Mouse (Mus musculus) cerebellum, postnatal 4 days (tissue): ENCODE measurements around the gene Anks6.
"Not testable (repeated sequence)": the region's sequence is repeated elsewhere in the genome, so short reads cannot be mapped to it uniquely, and the experiment has no call there.

ENCODE experiments used
- DNase-seq, 2 experiments: peaks; one replicate each; pipeline ENCODE4 v3.0.0; 2022; ENCODE audit warnings: low spot score in 2 of 2, mixed read lengths in 1 of 2

Anks6 gene

GRCm38 (mm10) chr4:47056791-47057509 lies at the start of gene Anks6:
TSS of gene Anks6 (minus strand) at chr4:47057427.
- peak; percentile 52 to 82 for DNase-seq

- no peak for DNase-seq
Observed at GRCm38 (mm10) chr4:47103561-47103960, 46.3 kb upstream of the Anks6 start.

- no peak for DNase-seq
Observed at GRCm38 (mm10) chr4:47093647-47094046, 36.4 kb upstream of the Anks6 start.

DNA sequence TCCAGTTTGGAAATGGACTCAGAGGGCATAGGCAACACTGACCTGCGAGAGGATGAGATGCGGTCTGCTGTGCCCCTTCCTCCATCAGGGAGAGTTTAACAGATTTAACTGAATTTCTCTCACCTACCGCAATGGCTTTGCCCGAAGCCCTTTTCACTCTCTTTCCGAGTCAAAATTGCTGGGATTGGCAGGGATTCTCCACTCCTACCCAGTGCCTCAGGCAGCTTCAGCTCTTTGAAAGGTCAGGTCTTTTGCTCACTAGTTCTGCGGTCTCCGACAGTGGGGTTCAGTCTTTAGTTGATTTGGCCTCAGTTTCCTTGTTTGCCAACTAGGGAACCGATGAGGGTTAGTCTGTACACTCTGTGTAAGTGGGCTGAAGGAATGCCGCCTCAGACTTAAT lies 35.9 kb upstream of the Anks6 start:
- DNase-seq = no peak

DNA sequence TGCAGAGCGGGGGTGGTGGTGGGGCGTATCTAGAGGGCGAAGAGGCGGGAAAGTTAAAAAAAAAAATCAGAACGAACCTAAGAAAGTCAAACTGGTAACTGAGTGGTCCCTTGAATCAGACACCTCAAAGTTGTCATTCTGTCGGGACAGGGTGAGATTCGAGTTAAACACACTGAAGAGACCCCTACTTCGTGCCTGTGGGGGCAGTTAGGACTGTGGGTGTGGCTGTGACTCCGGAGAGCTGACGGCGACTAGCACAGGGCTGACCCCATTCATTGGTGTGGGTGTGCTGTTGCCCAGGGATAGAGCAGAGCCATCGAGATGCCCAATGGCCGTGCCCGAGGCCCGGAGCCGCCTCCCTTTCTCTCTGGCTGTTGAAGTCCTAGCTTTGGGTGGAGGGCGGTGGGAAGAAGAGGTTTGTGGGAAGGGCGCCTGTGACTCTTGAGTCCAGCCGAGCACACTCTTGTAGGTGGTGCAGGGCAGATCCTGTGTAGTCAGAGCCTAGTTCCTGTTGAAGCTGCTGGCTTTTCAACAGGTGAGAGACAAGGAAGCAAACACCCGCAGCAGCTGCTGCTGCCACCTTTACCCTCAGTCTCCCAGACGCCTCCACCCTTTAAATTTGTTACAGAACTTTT lies 35.3 kb upstream of the Anks6 start:
- DNase-seq = no peak

- peak in 1 of 2 experiments; percentile 20 for DNase-seq
Observed at GRCm38 (mm10) chr4:47091493-47092386, 34.5 kb upstream of the Anks6 start, which contains the start of gene Galnt12. TSS of gene Galnt12 (plus strand) at chr4:47091909.

GRCm38 (mm10) chr4:47088671-47089070 lies 31.4 kb upstream of the Anks6 start:
- DNase-seq = no peak

DNA sequence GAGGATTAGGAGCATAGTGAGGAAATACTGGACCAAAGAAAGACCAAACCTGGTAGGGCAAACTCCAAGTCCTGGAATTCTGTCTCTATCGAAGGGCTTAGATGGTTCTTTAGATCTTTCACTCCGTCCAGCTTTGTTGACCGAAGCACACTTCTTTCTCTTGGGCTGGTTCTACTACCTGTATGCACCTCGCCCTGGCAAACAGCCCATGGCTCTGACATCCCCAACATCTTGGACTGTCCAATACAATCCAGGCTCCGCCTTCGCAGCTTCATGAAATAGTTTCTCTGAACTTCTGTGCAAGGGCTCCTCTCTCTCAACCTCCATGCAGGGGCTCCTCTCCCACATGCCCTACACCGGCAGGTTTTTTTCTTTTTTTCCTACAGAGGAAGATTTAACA lies 26.6 kb upstream of the Anks6 start:
- DNase-seq = no peak

GRCm38 (mm10) chr4:47080647-47081010 lies 23.4 kb upstream of the Anks6 start:
- DNase-seq = no peak

GRCm38 (mm10) chr4:47079997-47080646 lies 22.9 kb upstream of the Anks6 start:
- no peak for DNase-seq

DNA sequence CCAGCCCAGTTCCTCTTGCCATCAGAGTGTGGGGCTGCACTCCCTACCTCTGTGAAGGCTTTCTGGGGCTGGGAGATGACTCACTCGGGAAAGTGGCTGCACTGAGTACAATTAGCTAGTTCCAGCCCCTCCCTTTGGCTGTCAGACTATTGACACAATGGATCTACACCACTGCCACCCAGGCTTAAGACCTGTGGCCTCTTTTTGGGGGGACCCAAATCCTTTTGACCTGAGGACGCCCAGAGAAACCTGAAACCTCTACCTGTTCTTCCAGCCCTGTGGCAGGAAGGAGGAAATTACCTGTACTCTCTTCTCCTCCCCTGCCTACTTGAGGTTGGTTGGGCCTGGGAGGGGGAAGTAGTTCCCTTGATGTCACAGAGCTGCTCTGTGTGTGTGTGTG lies 17.8 kb upstream of the Anks6 start:
- no peak for DNase-seq

GRCm38 (mm10) chr4:47060900-47061299 lies 3.7 kb upstream of the Anks6 start:
- DNase-seq = no peak

- no peak for DNase-seq
Observed at GRCm38 (mm10) chr4:47057510-47058325, 491 bp upstream of the Anks6 start.

GRCm38 (mm10) chr4:47055570-47056080 lies 1.6 kb downstream of the Anks6 start:
- no peak for DNase-seq

DNA sequence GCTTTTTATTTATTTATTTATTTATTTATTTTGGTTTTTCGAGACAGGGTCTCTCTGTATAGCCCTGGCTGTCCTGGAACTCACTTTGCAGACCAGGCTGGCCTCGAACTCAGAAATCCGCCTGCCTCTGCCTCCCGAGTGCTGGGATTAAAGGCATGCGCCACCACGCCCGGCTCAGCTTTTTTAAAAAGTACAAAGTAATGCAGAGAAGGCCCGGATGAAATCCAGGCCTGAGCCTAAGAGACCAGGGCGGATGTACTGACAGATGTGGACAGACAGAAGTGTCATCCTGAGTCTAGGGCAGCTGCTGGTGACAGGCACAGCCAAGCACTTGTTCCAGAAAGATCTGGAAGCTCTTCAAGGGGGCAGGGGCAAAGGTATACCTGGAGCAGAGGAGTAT lies 2.1 kb downstream of the Anks6 start:
- DNase-seq = not testable (repeated sequence)

GRCm38 (mm10) chr4:47051905-47052304 lies 5.3 kb downstream of the Anks6 start:
- DNase-seq = no peak

DNA sequence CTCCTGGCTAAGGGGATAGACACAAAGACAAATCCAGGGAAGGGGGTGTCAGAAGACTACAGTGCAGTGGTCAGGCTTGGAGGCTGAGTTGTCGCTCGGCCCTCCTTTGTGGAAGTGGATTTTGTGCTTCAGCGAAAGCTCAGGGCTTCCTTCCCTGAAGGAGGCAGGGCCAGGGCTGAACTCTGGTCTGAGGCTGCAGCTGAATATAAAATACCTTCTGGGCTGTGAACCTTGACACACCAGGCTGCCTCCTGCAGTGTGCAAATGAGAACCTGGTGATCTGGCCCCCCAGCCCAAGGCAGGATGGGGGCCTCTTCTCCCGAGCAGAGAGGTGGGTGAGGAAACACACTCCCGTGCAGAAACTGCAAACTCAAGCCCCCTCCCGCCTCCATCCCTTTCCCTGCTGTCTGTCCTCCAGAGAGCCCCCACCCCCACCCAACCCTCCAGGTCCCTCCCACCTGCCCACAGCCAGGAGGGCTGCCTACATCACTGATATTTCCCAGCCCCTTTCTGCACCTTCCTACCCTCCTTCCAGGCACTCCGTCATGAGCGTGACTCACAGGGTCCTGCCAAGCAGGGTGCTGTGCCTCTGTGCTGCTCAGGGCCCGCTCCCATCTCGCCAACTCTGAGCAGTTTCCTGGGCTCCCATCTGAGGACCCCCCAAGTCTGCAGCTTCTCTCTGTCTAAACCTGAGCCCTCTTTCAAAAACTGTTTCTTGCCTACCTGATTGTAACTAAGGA lies 6.4 kb downstream of the Anks6 start:
- no peak for DNase-seq

- peak; percentile 87 to 95 for DNase-seq
Observed at GRCm38 (mm10) chr4:47050167-47050566, 7.1 kb downstream of the Anks6 start.

DNA sequence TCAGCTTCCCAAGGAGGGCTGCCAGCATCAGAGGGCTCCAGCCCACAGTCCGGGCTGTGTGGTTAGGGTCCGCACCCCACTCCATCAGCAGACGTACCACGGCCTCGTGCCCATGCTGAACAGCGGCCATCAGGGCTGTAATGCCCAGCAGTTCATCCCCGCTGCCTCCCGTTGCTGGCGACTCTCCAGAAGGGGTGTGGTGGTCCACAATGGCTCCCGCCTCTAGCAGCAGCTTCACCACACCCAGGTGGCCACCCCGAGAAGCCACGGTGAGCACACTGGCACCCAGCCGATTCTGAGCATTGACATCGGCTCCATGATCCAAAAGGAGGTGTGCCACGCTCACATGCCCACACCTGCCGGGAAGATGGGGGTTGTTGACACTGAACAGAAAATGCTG lies 8.0 kb downstream of the Anks6 start:
- peak in 1 of 2 experiments; percentile 22 for DNase-seq

GRCm38 (mm10) chr4:47047765-47048164 lies 9.5 kb downstream of the Anks6 start:
- no peak for DNase-seq
